Mouse (Mus musculus): ENCODE results near the gene Rsg1.

The Rsg1 gene

GRCm38 (mm10) chr4:141249383-141249782 is 35.6 kb downstream of the Rsg1 start:
- DNase-seq, result no peak

- no peak for DNase-seq
These were observed 37.3 kb downstream of the Rsg1 start for GRCm38 (mm10) chr4:141251071-141251470.

GRCm38 (mm10) chr4:141252641-141253040 is 38.9 kb downstream of the Rsg1 start:
- DNase-seq, result no peak

GRCm38 (mm10) chr4:141254234-141254633 is 40.5 kb downstream of the Rsg1 start:
- no peak for DNase-seq

GRCm38 (mm10) chr4:141257440-141257839 is 43.7 kb downstream of the Rsg1 start:
- no peak for DNase-seq

- no peak for DNase-seq
These were observed 45.7 kb downstream of the Rsg1 start for GRCm38 (mm10) chr4:141259413-141259812.

- DNase-seq, result no peak
These were observed 46.4 kb downstream of the Rsg1 start for GRCm38 (mm10) chr4:141260007-141260723.

GRCm38 (mm10) chr4:141262906-141263637 is 49.3 kb downstream of the Rsg1 start:
- no peak for DNase-seq

GRCm38 (mm10) chr4:141265979-141266637 is 52.4 kb downstream of the Rsg1 start:
- no peak for DNase-seq

- no peak for DNase-seq
These were observed 53.5 kb downstream of the Rsg1 start for GRCm38 (mm10) chr4:141267250-141267649.

- peak; percentile 71 for DNase-seq
These were observed 54.1 kb downstream of the Rsg1 start for GRCm38 (mm10) chr4:141267837-141268236.

- DNase-seq, result no peak
These were observed 54.6 kb downstream of the Rsg1 start for GRCm38 (mm10) chr4:141268350-141268749.

GRCm38 (mm10) chr4:141269080-141269479 is 55.3 kb downstream of the Rsg1 start:
- no peak for DNase-seq

GRCm38 (mm10) chr4:141270201-141270940 is 56.6 kb downstream of the Rsg1 start:
- DNase-seq, result no peak

GRCm38 (mm10) chr4:141271228-141271627 is 57.5 kb downstream of the Rsg1 start:
- DNase-seq, result no peak

- DNase-seq, result no peak
These were observed 58.0 kb downstream of the Rsg1 start for GRCm38 (mm10) chr4:141271721-141272120.

GRCm38 (mm10) chr4:141272878-141273277 is 59.1 kb downstream of the Rsg1 start:
- DNase-seq, result no peak

- peak; percentile 78 for DNase-seq
These were observed 59.5 kb downstream of the Rsg1 start for GRCm38 (mm10) chr4:141273296-141273695.

- DNase-seq, result no peak
These were observed 61.0 kb downstream of the Rsg1 start for GRCm38 (mm10) chr4:141274485-141275341.
